Mouse (Mus musculus) ovary, adult 18-20 months (tissue): ENCODE results near the gene Fhdc1.

Source experiments
- DNase-seq: peaks from one replicate; pipeline ENCODE4 v3.0.0; 2022; ENCODE audit warnings: low spot score, mixed read lengths

Gene Fhdc1

DNA sequence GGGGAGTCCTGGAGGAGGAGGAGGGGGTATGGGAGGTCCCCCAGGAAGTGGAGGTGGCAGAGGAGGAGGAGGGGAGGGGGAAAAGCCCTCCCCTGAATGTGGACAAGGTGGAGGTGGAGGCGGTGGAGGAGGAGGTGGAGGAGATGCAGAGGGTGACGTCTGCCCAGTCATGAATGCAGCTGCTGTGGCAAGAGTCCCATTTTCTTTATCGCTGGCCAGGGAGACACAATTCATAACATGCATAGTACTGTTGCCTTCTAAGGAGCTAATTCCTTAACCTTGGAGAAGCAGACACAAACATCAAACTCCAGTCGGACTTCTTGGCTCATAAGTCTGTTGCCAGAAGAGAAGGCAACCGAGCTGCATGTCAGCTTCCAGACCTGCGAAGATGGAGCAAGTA is 5.8 kb downstream of the Fhdc1 start:
- DNase-seq, result peak; percentile 72

DNA sequence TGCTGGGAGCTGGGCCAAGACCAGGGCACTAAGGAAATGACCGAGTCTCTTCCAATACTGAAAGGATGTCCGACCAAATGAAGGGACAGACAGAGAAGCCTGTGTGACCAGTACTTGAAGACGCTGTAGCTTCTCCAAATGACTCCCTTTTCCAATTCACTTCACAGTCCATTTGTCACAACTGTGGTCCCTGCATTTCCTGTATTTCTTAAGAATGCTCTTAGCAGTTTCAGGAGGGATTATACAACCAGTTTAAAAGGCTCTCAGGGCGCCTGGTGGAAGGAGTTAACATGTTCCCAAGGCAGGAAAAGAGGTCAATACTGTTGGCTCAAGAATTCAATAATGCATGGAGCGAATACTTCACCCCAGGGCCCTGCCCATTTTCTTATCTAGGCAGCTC is 7.3 kb downstream of the Fhdc1 start:
- no peak for DNase-seq

DNA sequence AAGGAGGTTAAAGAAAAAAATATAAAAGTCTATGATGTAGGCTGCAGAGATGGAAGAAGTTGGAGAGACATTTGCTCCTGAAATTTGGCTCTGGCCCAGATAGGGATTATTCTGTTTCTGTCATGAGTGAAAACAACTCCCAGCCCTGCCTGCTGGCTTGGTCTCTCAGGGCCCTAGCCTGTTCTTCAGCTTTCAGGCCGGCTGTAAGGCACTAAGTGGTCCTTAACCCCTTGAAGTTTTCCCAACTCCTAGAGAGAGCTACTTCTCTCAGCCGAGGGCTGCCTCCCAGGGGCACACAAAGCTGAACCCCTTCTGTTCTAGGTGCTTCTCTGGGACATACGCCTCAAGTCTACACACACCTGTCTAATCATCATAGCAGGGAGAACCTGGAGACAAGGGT is 7.7 kb downstream of the Fhdc1 start:
- DNase-seq, result no peak

DNA sequence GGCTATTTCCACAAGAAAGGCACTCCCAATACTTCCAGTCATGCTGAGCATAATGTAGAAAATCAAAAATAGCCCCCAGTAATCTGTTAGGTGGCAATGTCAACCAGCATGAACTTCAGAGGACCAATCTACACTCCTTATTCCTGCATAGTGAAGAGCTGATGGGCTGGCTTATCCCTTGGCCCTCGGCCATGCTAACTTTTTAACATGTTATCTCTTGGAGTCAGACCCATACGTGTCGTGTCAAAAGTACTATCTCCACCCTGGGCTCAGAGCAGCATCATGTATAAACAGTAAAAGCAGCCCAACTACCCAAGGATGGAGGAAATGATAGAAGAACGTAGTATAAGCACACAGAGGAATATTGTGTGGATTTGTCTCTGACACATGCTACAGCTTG is 9.1 kb downstream of the Fhdc1 start:
- DNase-seq, result no peak

DNA sequence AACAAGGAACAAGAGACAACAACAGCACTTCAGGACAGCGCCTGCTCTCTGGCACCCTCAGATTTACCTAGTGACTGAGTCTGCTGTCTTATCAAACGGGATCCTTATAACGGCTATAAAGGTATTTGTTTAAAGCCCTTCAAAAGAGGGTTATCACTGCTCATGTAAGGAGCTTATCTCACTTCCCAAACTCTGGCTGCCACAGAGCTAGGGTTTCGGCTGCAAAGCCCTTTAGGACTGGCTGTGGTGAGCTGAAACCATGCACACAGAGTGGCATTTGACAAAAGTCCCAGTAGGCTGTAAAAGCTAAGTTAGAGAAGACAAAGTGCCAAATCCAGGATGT is 12.1 kb downstream of the Fhdc1 start:
- DNase-seq, result no peak

DNA sequence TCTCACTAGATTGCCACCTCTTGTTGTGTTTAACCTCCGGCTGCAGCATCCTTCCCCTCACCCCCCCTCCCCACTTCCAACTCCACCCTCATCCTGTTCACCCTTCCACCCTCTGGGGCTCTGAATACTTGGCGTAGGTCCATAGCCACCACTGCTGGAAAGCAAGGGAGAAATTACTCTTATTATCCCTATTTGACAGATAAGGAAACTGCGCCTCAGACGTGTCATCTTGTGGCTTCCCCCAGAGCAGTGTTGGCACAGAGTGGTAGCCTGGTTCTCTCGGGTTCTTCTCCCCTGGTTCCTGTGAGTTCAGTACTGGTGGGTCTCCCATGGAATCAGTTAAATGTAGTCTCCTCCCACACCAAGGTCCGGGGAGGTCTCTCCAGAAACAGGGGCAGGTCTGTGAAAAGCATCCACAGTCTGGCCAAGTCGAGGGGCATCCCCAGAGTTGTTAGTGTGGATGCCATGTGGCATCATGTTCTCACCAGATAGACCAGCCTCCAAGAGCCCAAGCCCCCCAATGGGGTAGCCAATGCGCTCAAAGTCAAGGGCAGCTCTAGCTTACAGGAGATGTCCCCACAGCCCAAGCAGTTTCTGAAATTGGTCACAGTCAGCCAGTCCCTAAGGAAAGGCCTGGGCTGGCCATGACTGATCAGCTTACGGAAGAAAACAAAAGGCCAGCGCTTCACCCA is 12.7 kb downstream of the Fhdc1 start:
- no peak for DNase-seq

DNA sequence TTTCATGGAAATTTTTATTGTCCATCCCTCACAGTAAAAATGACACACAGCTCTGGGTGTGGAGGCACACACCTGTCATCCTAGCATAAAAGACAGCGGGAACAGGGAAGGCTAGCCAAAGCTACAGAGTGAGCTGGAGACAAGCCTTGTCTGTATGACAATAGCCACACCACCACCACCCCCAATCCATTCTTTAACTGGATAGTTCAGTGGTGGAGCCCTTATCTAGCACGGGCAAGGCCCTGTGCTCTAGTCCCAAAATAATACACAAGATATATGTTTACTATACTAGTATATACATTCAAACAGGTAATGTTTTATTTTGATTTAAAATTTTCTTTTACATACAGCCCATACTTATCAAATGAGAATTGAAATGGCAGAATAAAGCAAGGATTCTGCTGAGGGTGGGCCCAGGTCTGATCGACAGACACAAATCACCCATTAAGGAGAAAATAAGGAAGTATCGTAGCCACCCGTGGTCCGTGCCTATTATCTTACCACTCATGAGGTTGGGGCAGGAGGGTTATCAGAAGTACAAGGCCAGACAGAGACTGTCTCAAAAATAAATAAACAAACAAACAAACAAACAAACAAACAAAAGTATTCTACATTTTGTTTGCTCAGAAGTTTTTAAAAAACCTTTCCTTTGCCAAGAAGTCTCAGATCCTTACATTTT is 14.3 kb downstream of the Fhdc1 start:
- DNase-seq, result no peak

DNA sequence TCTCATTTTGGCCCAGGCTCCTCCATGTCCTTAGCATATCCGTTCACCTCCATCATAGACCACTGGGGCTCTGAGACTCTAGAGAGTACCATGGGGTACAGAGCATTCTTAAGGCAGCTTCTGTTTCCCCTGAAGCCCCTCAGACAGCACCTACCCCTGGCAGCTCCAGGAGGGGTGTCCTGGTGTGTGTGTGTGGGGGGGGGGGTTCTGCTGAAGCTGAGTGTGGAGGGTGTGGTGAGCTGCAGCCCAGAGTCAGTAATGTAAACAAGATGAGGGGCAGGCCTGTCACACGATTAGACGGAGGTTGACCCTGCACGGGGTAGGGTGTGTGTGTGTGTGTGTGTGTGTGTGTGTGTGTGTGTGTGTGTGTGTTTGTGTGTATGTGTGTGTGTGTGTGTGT is 18.5 kb downstream of the Fhdc1 start:
- DNase-seq, result no peak

DNA sequence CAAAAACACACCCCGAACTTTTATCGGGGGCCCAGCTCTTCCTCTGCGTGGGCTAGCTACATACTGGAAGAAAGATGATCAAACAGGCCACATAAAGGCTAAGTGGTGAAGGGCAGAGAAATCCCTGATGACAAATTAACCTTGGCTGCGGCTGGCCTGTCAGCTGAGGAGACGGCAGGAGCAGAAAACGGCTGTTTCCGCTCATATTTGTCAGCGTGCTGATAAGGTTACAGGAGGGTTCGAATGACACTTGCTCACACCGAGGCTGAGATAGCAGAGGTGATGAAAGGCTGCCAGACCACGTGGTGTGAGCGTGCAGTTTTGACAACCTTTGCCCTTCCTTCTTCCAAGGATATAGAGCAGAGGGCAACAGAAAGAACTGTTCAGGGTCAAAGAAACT is 19.3 kb downstream of the Fhdc1 start:
- DNase-seq, result peak; percentile 52

DNA sequence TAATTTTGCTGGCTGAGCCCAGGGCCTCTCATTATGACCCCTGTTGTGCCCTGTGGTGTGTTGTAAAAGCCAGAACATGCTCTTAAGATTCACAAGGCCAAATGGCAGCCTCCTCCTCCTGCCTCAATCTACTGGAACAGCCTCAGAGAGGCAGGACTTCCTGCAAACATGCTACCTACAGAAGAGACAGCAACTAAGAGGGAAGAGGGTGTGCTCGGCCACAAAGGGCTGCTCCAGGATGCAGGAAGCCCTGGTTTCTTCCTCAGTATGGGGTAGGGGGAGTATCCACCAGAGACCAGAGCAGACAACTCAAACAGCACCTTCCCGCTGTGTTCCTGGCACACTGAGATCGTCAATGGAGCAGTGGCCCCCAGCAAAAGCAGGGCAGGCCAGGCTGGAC is 19.7 kb downstream of the Fhdc1 start:
- no peak for DNase-seq

DNA sequence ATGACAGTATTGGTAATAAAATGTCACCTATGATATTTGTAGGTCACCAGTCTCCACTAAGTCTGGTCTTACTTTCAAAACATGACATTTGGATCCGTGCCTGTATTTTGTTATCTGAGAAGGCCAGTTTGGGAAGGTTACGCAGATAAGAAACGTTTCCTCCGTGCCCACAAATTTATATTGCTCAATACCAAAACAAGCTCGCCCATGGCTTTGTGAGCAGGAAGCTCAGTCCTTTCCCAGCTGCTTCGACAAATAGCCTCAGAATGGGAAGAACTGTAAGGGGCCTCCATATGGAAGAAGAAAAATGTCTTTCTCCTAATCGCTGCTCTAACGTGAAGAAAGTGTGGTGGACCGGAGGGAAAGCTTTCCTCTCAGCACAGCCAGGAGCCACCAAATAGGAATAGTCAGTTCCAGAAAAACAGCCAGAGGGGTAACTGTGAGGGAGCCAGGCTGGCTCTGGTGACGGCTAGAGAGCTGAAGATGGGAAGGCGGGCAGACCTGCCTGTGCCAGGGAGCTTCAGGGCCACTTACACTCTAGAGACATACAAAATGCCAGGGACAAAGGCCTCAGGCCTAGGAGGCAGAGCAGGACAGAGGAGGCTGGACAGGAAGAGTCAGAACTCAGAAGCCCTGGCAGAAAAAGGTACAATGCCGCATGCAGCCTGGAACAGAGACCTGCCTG is 24.4 kb downstream of the Fhdc1 start:
- DNase-seq, result peak; percentile 70

DNA sequence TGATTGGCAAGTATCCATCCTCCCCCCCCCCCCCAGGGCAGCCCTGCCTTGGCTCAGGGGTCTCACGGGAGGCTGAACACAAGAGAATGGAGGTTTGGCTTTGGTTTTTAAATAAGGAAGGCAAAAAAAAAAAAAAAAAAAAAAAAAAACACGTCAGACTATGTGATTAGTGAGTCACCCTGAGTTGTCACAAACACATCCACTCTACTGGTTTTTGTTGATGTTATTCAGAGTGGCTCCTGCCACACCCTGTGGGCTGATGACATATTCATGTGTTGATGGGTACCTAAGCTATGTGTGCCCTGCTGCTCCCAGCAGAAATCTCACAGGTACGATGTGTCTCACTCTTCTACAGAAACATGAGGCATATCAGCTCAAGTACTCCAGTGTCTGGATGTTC is 29.6 kb downstream of the Fhdc1 start:
- DNase-seq, result no peak

DNA sequence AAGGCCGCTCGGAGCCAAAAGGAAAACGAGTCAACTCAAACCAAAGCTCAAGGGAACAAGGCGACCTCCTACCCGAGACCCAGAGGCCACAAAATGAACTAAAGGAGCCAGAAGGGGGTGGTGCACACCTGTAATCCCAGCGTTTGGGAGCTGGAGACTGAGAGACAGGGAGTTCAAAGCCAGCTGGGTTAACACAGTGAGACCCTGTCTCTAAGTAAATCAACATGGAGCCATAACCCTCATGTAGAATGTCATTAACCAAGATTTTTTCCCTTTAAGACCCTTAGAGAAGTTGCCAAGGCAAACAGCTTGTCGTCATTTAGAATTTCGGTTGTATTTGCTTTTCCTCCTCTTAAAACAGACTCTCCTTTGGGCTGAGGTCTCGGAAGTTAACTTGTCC is 31.2 kb downstream of the Fhdc1 start:
- DNase-seq, result no peak

DNA sequence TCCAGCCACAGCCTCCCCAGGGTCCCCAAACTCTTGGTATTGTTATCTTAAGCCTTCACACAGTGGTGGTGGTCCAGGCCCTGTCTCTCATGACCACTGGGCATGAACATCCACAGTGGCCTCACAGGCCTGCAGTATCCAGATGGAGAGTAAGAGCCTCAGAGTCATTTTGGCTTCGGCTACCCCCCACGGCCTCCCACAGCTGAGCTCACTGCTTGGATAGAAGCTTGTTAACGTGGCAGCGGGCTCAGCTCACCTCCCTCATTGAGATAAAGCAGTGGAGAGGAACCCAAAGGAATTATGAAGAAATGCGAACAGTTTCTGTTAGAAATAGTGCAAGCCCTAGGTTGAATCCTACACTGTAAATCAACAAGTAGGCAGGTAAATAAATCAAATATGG is 32.4 kb downstream of the Fhdc1 start:
- no peak for DNase-seq

DNA sequence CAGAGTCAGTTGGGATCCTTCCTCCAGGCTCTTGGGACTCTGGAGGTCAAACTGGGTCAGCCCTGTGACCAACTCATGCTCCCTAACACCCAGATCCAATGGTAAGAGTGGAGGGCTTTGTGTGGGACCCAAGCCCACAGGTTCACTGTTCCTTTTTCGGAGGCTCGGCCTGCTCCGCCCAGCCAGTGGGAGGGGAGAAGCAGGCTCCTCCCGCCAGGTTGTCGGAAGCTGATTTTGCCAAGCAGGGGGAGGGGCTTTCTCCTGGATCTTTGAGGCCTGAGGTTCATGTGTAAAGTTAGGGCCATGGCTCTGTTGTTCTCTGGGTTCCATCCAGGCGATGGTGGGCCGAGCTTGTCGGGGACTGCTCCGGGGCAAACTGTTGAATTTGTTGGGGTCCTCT is 34.4 kb downstream of the Fhdc1 start:
- DNase-seq, result no peak

DNA sequence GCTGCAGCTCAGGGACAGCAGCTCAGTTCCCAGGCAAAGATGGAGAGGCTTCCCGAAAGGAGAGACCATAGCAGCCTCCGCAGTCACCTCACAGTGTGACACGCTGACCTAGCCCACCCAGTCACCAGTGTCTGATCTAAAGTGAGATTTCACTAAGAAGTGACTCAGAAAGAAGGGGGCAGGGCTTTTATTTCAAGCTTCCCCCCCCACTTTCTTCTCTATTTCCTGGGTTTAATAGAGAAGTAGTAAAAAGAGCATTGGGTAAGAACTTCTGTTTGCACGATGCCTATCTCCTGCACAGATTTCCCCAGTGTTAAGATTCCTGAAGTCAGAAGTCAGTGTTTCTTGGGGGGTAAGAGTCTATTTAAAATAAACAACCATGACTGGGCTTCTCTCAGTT is 37.3 kb downstream of the Fhdc1 start:
- DNase-seq, result no peak

DNA sequence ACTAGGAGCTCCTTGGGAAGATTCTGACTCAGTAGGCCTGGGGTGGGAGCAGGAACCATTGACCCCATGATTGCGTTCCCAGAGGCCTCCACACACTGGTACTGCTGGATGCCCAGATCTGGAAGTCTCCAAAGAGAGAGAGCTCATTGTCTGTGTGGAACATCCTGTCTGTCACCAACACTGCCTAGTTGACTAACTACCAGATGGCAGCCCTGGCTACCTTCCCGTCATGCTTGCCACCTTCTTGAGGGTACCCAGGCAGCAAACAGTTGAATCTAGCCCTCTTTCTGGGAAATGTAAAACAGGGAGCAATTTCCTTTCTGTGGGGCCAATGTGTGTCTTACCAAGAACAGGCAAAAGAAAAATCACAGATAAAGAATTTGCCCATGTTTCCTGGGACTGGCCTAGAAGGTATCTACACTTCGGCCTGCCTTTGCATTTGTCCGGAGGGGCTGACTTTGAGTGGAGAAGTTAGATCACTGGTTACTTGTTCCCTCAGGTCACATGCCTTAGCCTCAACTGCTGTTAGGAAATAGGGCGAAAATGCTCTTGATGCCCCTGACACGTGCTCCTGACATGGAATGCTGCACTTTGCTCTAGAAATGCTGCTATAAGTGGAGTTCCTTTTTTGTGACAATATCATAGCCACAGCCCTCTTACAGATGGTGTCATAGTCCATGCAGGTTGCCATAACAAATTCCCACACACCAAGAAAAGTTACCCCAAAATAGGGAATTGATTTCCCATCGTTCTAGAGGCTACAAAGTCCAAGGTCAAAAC is 40.6 kb downstream of the Fhdc1 start:
- no peak for DNase-seq

DNA sequence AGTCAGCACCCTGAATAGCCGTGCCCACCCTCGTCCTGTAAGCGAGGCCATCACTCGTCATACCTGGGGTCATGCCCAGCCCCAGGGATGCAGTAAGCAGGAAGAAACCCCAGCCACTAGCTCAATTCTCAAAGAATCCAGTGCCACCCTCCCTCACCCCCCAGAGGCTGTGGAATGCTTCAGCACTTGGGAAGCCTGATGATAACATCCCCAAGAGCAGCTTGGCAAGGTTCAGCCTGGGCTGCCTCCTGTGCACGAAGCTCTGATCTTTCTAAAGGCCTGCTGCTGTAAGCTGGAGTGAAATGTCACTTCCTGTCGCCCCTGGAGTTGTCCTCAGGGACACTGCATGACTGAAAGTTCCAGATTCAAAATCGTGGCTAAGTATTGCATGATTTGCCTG is 41.4 kb downstream of the Fhdc1 start:
- no peak for DNase-seq

DNA sequence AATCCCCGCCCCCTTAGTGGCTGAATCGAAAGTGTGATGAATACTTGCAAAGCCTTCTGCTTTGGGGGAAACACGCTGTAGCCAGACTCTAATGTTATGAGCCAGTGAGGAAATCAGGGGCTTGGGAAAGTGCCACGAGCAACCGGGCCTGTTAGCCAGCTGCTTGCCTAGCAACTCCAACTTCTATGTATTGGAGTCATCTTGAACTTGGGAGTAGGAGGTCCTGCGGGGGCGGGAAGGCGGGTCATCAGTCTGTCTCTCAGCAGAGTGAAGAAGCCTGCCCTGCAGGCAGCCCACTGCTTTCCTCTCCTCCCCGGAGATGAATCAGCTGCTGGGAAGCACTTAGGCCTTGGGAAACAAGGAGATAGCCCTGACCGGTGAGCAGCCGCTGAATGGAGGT is 42.1 kb downstream of the Fhdc1 start:
- peak; percentile 79 for DNase-seq

DNA sequence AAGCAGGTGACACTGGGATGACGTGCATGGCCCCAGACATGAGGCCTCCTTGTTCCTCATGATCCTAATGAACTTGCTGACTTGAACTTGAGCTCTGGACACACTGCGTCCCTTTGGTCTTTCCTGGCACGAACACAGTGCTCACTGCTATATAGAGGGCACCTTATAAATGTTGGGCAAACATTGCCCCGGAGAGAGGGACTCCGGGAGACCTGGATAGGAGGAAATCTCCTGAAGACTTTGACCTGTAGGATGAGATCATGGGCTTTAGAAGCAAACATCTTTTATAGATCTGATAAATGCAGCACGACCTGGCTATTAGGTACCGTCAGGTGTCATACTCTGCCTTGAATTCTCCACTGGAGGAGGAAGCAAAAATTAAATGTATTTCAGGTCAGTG is 43.3 kb downstream of the Fhdc1 start:
- no peak for DNase-seq

DNA sequence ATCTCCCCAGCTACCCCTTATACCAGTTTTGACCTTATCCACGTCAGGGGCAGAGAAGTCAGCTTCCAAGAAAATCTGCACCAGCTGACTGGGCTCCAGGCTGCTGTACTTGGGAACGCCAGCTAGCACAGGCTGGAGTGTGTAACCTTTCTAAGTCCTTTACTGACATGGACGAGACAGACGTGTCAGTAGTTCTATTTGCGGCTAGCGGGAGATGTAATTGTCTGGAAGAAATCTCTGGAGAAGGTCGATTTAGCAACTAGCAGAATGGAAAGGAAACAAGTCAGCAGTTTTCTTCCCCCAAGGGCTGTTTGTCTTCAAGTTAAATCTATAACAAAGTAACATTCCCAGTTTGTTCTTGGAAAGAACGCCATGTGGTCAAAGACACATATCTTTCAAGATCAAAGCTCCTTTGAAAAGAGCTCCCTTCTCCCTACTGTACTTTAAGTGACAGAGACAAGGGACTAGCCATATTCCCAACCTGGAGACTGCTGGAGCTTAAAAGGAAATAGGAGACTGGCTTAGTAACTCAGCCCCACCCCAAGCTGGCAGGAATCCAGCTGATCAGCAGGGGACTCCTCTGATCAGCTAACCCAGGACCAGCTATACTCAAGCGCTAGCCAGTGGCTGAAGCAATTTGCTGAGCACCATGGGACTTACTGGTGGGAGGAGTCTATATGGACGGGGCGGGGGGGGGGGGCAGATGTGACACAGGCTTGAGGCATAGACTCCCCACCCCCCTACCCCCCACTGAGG is 44.8 kb downstream of the Fhdc1 start:
- DNase-seq, result no peak

DNA sequence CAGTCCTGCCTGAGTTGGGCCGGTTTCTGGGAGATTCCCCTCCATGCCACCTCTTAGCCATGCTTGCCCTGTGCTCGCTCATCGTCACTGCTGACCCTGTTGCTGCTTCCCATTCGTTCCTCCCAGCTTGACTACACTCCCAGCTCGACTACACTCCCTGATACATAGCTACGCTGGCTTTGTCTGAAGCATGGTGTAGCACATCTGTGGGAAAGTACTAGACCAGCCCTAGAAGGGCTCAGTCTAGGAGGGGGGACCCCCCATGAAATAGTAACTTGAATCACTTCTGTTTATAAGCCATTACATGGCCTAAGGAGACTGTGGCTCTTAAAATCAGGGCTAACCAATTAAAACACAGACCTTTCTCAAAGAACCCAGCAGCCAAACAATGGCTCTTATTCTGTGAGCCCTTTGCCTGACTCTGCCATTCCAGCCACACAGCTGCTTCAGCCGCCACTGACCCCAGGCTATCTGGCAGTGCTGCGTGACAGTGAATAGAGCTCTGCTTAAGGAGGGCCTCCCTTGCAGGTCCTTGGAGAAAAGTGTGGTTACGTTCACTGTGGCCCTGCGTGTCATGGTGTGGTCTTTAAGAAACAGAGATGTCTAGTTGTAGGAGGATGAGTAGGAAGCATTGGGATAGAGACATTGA is 47.3 kb downstream of the Fhdc1 start:
- DNase-seq, result no peak
